Mouse (Mus musculus) E14TG2a.4 (cell line): ENCODE data around the gene Fndc5.

ENCODE experiments used
- CTCF ChIP-seq: conservative IDR thresholded peaks from 2 replicates; pipeline ENCODE4 v1.5.1; 2014; ENCODE audit warnings: low read length
- NANOG ChIP-seq: IDR thresholded peaks from 2 replicates; pipeline ENCODE4 v1.6.1; 2014; ENCODE audit warnings: borderline replicate concordance, low read length, mixed read lengths
- POU5F1 ChIP-seq: IDR thresholded peaks from 2 replicates; pipeline ENCODE4 v1.6.1; 2014; ENCODE audit warnings: low read length, borderline replicate concordance

- TF ChIP-seq CTCF, result no peak; the same call in 1 of the 2 replicates
- no peak for TF ChIP-seq POU5F1
- no peak for TF ChIP-seq NANOG
These were observed 16.0 kb upstream of the Fndc5 start for GRCm38 (mm10) chr4:129120520-129121445.
